Mouse (Mus musculus): ENCODE data around the gene Cacnb4.
A peak's percentile ranks its signal among the peaks of the same experiment; 100 is the strongest.

Cacnb4 gene

DNA sequence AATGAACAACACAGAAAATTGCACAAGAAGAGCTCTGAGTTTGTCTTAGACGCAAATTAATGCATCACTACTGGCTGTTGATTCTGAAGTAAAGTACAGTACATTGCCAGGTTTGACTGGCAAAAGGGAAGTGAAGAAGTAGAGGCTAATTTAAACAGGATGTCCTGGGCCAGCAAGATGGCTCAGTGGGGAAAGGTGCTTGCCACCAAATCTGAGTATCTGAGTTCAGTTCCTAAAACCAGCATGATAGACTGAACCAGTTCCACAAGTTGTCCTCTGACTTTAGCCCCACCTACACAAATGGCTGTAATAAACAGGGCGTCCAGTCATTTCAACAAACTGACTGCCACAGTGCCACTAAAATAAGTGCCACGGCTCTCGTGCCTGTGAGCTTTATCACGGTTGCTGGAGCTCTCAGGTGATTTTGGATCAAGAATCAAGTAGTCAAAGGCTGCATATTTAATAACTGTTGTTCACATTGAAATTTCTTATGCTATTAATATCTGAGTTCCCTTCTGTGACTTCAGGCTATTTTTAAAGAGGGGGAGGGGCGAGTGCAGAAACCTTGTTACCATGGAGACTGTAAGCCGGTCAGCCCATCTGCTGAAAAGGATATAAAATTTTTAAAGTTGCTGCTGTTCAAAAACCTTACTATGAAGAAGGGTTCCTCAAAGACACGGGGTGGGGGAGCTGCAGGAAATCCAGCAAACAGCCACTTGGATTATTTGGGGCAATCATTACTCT lies 29.2 kb downstream of the Cacnb4 start:
- DNase-seq (ENCODE audit: low spot score in 2 of 2), result no peak

DNA sequence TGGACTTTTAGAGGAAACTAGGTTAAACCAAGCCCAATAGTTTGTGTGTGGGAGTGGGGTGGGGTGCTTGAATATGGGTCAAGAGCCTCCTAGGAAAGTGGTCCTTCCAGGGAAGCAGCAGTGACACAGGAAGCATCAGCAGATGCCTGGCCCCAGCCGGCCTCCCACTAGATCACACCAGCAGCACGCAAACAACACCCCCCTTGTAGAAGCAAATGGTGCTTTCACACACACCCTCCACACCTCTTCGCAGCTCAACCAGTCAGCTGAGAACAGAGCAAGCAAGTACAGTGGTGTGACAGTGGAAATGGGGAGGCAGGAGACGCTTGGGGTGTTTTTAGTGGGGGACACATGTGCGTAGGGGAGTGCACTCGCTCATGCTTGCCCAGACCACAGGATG lies 33.0 kb downstream of the Cacnb4 start:
- no peak for DNase-seq (ENCODE audit: low spot score in 2 of 2)

DNA sequence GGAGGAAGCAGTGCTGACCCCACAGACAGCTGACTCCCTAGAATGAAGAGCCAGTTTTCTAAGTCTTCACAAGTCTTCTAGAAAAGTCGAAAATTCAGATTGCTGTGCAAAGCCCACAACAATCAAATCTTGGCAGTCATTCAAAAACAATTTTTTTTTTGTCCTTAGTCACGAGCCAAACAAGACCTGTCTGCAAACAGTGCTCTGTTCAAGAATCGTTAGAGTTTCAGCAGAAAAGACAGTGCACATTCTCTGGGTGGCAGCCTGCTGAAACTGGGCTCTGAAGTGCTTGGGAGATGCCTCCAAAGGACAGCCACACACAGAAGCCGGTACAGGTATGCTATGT lies 37.1 kb downstream of the Cacnb4 start:
- no peak for DNase-seq (ENCODE audit: low spot score in 2 of 2)

DNA sequence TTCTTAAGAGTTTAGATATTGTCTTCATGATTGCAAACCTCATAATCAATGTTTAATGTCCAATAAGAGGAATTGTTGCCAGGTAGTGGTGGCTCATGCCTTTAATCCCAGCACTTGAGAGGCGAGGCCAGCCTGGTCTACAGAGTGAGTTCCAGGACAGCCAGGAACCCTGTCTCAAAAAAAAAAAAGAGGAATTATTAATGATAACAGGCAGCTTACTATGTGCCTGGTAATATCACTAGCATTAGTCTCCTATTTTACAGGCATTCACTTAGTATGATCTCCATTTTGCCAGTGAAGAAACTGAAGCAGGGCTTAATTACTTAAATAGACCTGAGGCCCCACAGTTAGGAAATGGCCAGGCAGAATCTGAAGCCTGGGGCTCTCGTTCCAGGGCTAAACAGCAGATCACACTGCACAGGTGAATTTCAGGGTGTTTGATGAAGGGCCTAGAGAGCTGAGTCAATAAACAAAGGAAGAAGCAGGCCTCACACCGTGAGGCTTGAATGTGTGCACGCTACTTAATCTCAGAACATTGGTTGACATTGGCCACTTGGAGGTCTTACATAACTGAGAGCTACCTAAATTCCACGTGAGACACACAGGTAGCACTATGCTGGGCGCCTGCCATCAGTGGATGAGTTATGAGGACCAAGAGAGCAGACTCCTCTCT lies 37.6 kb downstream of the Cacnb4 start:
- no peak for DNase-seq (ENCODE audit: low spot score in 2 of 2)

DNA sequence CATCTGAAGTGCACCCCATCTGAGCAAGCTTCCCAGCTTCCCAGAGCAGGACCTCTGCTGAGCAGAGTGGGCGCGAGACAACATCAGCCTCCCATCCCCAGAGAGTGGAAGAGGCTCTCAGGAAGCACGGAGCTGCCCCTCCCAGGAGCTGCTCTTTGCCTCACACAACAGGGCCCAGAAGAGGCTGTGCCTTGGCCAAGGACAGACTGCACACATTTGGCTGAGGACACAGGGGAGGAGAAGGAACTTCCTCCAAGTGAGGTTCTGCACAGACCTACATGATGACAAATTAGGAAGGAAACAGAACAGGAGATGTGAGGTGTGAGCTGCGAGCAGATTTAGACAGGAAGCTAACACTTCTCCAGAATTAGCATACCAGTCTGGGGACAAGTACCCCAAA lies 38.4 kb downstream of the Cacnb4 start:
- DNase-seq (ENCODE audit: low spot score in 2 of 2), result no peak

DNA sequence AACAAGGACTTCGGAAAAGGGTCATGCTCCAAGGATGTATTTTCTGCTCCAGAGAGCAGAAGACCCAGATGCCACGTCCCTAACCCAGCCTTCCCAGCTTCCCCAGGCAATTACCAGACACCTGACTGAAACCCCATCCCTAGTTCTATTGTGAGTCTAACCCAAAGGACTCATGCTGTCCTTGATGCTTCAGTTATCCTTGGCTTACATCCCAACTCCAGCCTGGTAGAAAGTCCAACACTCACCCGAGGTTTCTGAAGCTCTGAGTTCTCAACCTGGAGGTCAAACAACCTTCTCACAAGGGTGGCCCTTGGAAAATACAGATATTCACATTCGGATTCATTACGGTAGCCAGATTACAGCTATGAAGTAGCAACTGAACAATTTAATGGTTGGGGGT lies 40.6 kb downstream of the Cacnb4 start:
- DNase-seq (ENCODE audit: low spot score in 2 of 2), result no peak

DNA sequence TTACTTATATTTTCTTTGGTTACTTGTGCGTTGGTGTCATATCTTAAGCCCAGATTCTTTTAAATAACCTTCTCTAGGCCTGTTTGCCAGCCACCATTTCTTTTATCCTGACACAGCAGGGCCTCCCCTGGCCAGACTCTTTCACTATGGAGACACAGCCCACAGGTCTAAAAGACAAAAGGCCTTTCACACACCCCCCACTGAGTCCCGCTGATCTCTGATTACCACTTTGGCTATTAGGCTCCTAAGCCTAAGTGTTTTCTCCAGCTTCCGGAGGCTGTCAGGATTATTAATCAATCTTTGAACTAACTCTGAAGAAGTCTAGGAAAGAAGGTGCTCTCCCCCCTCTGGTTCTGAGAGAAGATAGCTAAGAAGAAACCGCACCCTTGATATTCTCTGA lies 41.3 kb downstream of the Cacnb4 start:
- no peak for DNase-seq (ENCODE audit: low spot score in 2 of 2)

DNA sequence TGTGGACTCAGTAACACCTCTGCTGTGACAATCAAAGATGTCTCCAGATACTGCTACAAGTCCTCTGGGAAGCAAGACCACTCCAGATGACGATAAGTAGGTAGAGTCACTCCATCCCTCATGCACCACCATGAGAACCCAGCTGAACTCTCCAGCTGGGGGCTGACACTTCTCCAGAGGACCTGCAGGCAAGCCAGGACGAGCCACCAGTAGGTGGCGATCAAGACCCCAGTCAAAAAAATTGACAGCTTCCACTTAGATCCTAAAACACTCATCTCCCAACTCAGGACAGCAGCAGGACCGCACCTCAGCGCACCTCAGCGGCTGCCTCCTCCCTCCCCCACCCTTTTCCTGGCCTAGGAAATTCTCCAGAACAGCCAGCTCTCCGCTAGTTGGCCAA lies 43.8 kb downstream of the Cacnb4 start:
- DNase-seq (ENCODE audit: low spot score in 2 of 2), result peak in 1 of 2 experiments; percentile 10

DNA sequence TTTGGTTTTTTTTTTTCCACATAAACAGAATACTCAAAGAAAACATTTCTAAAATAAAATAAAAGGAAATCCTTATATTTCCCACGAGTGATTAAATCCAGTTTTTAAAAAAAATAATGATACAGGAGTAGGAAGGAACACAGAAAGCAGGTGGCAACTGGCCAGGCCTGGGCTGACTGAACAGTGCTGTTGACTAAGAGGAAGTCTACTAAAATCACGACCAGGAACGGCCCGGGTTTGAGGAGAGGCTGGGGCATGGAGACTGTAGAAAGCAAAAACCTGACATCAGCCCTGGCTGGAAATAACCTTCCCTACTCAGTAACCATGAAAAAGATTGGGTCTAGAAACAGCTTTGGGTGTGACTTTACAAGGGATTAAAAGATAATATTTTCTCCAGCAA lies 48.4 kb downstream of the Cacnb4 start:
- DNase-seq (ENCODE audit: low spot score in 2 of 2), result no peak

DNA sequence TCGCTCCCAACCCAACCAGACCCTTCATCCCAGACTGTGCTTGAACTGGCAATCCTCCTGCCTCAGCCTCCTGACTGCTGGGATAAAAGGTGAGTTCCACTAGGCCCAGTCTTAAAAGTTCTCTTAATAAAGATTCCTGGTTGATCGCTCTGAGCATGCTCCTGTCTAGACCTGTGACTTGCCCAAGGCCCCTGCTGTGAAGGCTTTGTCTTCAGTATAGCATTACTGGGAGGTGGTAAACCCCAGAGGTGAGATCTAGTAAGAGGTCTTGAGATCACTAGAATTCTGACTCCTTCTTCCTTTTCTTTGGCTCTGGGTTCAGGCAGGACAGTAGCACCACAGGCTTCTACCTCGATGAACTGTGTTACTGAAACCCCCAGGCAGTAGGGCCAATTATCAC lies 50.4 kb downstream of the Cacnb4 start:
- no peak for DNase-seq (ENCODE audit: low spot score in 2 of 2)

DNA sequence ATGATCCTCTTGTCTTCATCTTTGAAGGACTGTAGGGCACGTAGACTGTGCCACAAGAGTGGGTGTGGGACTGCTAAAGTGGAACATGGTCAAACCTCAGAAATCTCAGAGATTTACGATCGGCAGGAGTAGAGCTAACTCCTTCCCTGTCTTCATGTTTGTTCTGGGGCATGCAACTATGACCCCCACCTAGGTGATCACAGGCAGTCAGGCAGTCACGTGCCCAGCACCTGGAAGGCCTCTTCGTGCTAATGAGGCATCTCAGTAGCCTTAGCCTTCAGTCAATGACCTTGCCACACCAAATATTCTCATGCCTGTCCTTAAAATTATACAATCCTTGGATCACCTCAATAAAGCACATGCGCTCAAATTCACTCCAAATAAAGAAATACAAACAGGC lies 50.9 kb downstream of the Cacnb4 start:
- DNase-seq (ENCODE audit: low spot score in 2 of 2), result no peak

DNA sequence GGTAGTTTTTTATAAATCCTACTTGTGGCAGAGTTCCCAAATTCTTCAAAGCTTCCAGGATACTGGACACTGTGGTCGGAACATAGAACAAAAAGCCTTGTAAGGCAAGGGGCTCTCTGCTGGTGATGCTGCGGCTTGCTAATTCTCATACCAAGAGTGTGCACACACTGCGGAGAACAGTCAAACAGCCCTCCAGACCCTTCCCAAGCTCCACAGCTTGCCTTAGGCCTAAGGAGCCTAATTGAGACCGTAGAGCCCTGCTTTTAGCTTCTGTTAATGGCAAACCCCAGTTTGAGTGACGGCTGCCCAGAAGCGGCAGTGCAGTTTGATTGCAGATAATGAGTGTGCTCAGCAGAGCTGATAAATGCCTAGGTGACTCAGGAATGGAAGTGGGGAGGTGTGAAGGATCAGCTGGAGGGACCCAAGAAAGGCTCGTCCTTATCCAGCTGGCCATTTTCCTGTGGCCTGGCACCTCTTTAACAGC lies 52.7 kb downstream of the Cacnb4 start:
- no peak for DNase-seq (ENCODE audit: low spot score in 2 of 2)

DNA sequence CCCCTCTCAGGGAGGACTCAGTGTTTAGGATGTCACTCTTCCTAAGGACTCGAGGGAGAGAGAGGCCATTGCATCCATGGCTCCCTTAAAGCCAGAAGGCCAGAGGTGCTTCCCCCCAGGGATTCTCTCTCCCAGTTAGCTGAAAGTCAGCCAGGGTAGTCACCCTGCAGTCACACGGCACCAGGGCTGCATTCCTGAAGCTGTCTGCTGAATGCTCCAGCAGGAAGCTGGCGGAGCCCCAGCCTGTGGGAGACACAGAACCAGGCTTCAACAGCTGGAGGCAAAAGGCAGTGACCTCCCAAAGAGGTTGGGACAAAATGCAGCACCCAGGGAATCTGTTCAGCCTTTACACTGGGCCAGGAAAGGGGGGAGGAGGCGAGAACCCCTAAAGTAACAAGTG lies 53.2 kb downstream of the Cacnb4 start:
- no peak for DNase-seq (ENCODE audit: low spot score in 2 of 2)

DNA sequence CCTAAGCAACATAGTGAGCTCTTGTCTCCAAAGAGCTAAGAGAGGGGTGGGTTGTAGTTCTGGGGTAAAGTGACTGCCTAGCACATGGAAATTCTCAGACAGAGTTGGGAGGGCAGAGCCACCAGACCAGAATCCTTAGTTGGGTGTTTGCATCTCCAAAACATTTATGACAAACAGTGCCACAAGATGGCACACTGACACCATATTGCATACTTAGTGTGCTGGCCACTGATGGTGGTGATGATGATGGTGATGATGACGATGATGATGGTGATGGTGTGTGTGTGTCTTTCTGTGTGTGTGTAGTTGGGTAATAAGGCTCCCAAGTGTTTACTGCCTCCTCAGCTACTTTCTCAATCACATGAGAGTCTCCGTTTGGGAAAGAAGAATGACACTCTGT lies 54.0 kb downstream of the Cacnb4 start:
- no peak for DNase-seq (ENCODE audit: low spot score in 2 of 2)

DNA sequence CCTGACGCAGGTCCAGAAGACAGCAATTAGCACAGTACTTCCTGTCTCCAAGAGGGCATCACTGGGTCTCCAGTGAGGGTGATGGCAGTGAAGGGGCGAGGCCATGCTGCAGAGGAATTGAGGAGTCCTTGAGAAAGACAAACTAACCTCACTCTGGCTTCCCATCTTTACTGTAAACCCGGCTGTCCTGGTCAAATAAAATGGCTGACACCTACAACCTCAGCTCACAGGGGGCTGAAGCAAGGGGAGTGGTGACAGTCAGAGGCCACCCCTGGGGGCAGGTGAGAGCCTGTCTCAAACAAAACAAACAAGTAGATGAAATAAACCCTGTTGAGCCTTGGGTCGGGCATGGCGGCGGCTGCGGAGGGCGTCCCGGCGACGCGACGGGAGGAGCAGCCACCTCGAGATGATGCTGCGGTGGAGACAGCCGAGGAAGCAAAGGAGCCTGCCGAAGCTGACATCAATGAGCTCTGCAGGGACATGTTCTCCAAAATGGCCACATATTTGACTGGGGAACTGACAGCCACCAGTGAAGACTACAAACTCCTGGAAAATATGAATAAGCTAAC lies 57.1 kb downstream of the Cacnb4 start:
- DNase-seq (ENCODE audit: low spot score in 2 of 2), result no peak

DNA sequence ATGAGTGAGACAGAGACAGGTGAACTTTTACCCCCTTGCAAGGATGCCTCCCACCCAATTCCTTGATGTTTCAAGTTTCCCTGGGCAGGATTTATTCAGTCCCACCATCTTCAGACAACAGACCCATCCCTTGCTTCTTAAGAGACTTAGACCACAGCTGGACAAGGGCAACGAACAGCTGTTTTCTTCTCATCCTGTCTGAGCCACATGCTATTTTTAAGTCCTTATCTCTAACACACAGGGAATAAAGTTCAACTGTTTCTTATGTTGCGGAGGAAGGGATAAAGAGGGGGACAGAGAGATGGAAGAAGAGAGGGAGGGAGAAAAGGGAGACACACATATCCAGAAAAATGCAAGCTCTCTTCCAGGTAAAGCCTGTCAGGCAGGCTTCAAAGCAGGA lies 57.8 kb downstream of the Cacnb4 start:
- no peak for DNase-seq (ENCODE audit: low spot score in 2 of 2)

DNA sequence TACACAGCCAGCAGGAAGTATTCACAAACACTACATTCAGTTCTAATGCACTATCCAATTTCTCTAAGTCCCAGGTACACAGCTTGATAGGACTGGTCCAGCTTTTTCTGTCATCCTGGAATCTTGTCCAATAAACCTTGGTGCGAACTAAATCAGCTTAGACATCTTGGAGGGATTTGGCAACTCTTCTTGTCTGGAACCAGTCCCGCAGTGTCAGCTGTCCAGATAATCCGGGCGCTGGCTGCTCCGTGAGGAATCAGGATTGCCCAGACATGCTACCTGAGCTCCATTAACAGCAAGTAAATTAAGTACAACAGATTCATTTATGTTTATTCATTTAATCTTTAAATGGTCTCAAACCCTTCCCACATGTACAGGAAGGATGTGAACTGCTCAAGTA lies 61.2 kb downstream of the Cacnb4 start:
- DNase-seq (ENCODE audit: low spot score in 2 of 2), result no peak

DNA sequence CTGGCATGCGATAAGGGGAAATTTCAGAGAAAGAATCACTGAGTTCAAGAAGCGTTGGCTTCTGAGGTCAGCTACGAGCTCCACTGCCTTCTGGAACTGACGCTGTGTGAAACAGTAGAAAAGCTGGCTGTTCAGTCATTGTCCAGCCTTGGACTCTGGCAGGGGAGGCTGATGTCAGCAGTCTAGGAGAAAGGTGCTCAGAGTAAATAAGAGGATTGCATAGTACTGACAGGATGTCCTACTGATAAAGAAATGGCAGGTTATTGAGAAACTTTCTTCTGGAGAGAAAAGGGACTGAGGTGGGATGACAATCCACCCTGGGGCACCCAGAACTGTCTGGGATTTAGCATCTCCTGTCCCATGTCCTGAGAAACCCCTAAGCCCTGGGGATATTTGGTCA lies 62.7 kb downstream of the Cacnb4 start:
- no peak for DNase-seq (ENCODE audit: low spot score in 2 of 2)

DNA sequence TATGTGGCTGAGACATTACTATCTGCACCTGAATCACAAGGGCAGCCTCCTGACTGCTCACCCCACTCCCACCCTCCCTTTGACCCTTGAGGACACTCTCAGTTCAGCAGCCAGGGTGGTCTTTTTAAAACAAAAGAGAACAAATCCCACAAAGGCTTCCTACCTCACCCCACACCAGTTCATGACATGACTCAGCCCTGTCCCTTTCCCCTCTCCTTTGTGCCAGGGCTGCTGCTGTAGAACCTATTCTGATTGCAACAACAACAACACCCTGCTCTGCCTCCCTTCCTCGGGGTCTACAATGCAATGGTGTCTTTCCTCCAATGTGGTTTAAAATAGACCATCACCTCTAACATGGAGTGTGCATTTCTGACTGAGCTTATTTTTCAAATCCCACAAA lies 67.1 kb downstream of the Cacnb4 start:
- DNase-seq (ENCODE audit: low spot score in 2 of 2), result no peak

DNA sequence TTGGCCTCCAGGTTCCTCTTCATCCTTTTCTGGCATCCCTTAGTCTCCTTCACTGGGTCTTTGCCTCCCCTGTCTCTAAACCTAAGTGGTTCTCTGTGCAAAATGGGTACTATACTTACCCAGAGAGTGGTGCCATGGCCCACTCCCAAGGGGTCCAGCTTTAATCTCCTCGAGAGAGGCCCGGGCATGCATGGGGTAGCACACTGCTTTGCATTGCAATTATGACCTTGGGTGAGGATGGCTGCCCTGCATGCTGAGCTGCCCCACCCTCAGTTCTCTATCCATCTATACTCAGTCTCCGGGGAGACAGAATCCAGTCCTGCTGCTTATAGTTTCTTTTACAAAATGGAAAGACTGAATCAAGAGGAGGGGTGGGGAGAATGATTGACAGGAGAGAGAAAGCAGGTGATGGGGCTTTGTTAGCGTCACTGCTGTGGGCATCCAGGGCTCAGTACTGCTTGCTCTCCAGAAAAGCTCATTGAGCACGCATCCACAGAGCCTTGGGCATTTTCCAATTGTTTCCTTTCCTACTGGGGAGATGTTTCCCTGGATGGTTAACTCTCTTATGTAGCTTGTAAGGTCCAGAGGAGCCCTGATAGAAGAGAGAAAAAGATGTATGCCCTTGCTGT lies 68.7 kb downstream of the Cacnb4 start:
- no peak for DNase-seq (ENCODE audit: low spot score in 2 of 2)

DNA sequence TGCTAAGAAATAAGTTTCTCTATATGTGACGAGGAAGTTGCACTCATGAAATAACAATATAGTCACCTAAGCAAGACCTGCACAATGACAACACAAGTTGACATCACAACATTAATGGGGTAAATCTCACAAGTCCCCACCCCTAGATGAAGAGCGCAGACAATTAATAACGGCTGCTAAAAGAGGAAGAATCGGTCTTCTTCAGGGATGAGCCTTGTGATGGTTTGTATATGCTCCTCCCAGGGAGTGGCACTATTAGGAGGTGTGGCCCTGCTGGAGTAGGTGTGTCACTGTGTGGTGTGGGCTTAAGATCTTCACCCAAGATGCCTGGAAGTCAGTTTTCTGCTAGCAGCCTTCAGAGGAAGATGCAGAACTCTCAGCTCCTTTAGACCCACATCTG lies 70.3 kb downstream of the Cacnb4 start:
- DNase-seq (ENCODE audit: low spot score in 2 of 2), result no peak

DNA sequence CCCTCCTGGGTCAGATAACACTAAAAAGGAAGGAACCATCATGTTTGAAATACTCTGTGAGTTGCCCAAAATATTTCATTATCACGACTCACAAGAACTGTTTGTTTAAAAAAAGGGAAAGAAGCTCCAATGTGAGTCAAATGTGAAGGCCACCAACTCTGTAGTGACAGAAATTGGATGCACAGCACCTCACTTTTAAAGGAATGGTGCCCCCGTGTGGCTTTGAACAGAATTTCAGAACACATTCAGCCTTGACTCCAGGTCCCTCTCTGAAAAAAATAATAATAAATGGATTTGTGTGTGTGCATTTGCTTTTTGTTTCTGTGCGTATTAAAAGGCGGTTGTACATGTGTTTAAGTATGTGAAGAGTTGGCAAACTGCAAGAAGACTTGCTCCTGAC lies 71.3 kb downstream of the Cacnb4 start:
- DNase-seq (ENCODE audit: low spot score in 2 of 2), result peak in 1 of 2 experiments; percentile 39

DNA sequence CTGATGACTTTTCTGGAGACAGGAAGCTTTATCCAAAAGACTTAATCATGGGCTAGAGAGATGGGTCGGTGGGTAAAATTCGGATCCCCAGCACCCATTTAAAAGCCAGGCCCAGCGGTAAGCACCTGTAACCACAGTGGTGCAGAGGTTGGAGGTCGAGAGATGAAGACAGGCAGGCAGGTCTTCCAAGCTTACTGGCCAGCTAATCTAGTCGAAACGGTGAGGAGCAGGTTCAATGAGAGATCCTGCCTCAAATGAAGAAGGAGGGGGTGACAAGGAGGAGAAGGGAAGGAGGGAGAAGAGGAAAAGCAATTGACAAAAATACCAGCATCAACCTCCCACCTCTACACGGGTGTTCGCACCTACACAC lies 72.0 kb downstream of the Cacnb4 start:
- no peak for DNase-seq (ENCODE audit: low spot score in 2 of 2)

Data from spleen, postnatal 14 days (tissue).